Mouse (Mus musculus) cortical plate, adult 2 months (tissue): ENCODE data around the gene Phc2. TPM values are rescaled to one million over a fixed set of nuclear protein-coding genes. Genes with fewer than 3 reads are reported as not detected.
A peak's percentile ranks its signal among the peaks of the same experiment; 100 is the strongest.

Experiments used
- H3K27ac ChIP-seq: fragments of 200-500 bp; 2 replicates; pipeline ENCODE4 v1.5.1; 2012; ENCODE audit warnings: low read length, control low read depth, inconsistent platforms; ENCODE audit not compliant: insufficient read depth
- H3K4me1 ChIP-seq: fragments of 200-500 bp; 2 replicates; pipeline ENCODE4 v1.6.1; 2011; ENCODE audit warnings: low read length; ENCODE audit not compliant: control insufficient read depth, insufficient read depth
- H3K4me3 ChIP-seq: fragments of 200-500 bp; 2 replicates; pipeline ENCODE4 v1.5.1; 2011; ENCODE audit warnings: mild to moderate bottlenecking, low read length, control low read depth; ENCODE audit not compliant: insufficient read depth
- CTCF ChIP-seq: fragments of 200-500 bp; IDR thresholded peaks from 2 replicates; pipeline ENCODE4 v1.5.1; 2011; ENCODE audit warnings: mild to moderate bottlenecking, control low read depth, low read length; ENCODE audit not compliant: insufficient read depth; ENCODE audit errors: extremely low read depth
- POLR2A ChIP-seq: fragments of 200-500 bp; IDR thresholded peaks from 2 replicates; pipeline ENCODE4 v1.6.1; 2011; ENCODE audit warnings: mild to moderate bottlenecking, low read length, control low read depth; ENCODE audit not compliant: insufficient read depth; ENCODE audit errors: extremely low read depth
- polyA plus RNA-seq: library from polyadenylated mRNA; depleted of rRNA; stranded (reverse); fragments of >200 nt; gene quantifications from 2 replicates; pipeline ENCODE4 v1.2.3, GENCODE M21; 2012

Gene Phc2
- polyA plus RNA-seq, 1 experiment, result 92.4 TPM

GRCm38 (mm10) chr4:128641766-128642717 is 12.5 kb upstream of the Phc2 start:
- H3K4me1 ChIP-seq, result peaks cover 1% of the 10 kb centered on the region; the same call in 1 of the 2 replicates
- no peak overlapping the region for H3K27ac ChIP-seq
- TF ChIP-seq CTCF, result no peak
- no peak for TF ChIP-seq POLR2A

GRCm38 (mm10) chr4:128645896-128646295 is 8.6 kb upstream of the Phc2 start:
- Histone ChIP-seq H3K4me1 (no peaks in the 10 kb centered on the region), H3K27ac (no peak overlapping the region), H3K4me3 (no peak overlapping the region)
- TF ChIP-seq POLR2A (no peak), CTCF (no peak)

More at GRCm38 (mm10) chr4:128641766-128642717, 12.5 kb upstream of the Phc2 start:
- H3K4me3 ChIP-seq, result no peak overlapping the region

GRCm38 (mm10) chr4:128646762-128647161 is 7.7 kb upstream of the Phc2 start:
- TF ChIP-seq POLR2A (no peak), CTCF (no peak)
- Histone ChIP-seq H3K4me3 (no peak overlapping the region), H3K27ac (no peak overlapping the region), H3K4me1 (no peaks in the 10 kb centered on the region)

GRCm38 (mm10) chr4:128648567-128649255 is 5.8 kb upstream of the Phc2 start:
- no peak for TF ChIP-seq POLR2A
- TF ChIP-seq CTCF, result no peak
- Histone ChIP-seq H3K27ac (no peak overlapping the region), H3K4me1 (no peaks in the 10 kb centered on the region), H3K4me3 (no peak overlapping the region)

- no peak overlapping the region for H3K4me3 ChIP-seq
- H3K27ac ChIP-seq, result no peak overlapping the region
- no peak for TF ChIP-seq CTCF
- no peak for TF ChIP-seq POLR2A
- H3K4me1 ChIP-seq, result peaks cover 4% of the 10 kb centered on the region; the same call in 1 of the 2 replicates
Measured at GRCm38 (mm10) chr4:128651530-128651929, 3.0 kb upstream of the Phc2 start.

- TF ChIP-seq POLR2A (no peak), CTCF (no peak)
- Histone ChIP-seq H3K4me3 (no peak overlapping the region), H3K4me1 (peaks cover 5% of the 10 kb centered on the region; the same call in 1 of the 2 replicates), H3K27ac (no peak overlapping the region)
Measured at GRCm38 (mm10) chr4:128652584-128653298, 1.8 kb upstream of the Phc2 start.

- no peak for TF ChIP-seq CTCF
- TF ChIP-seq POLR2A, result no peak
- Histone ChIP-seq H3K4me1 (peaks cover 7% of the 10 kb centered on the region), H3K4me3 (peak overlapping the region; percentile 92), H3K27ac (peak overlapping the region; percentile 89)
Measured at GRCm38 (mm10) chr4:128655446-128655845, 944 bp downstream of the Phc2 start.

GRCm38 (mm10) chr4:128660196-128660595 is 5.7 kb downstream of the Phc2 start:
- Histone ChIP-seq H3K27ac (no peak overlapping the region), H3K4me1 (peaks cover 7% of the 10 kb centered on the region), H3K4me3 (no peak overlapping the region)
- TF ChIP-seq CTCF, result no peak
- TF ChIP-seq POLR2A, result no peak

GRCm38 (mm10) chr4:128661063-128661462 is 6.6 kb downstream of the Phc2 start:
- Histone ChIP-seq H3K27ac (no peak overlapping the region), H3K4me1 (peaks cover 5% of the 10 kb centered on the region), H3K4me3 (no peak overlapping the region)
- TF ChIP-seq CTCF, result no peak
- TF ChIP-seq POLR2A, result no peak
